Mouse (Mus musculus) erythroblast, embryonic 14.5 days (primary cell): ENCODE results near the gene Ccdc148.

Source experiments
- GATA1 ChIP-seq: IDR thresholded peaks from 2 replicates; pipeline ENCODE4 v1.6.1; 2012; ENCODE audit warnings: low read length, inconsistent platforms, mixed read lengths
- TAL1 ChIP-seq: IDR thresholded peaks from 3 replicates; pipeline ENCODE4 v1.6.1; 2012; ENCODE audit warnings: low read length, inconsistent platforms, mixed read lengths

DNA sequence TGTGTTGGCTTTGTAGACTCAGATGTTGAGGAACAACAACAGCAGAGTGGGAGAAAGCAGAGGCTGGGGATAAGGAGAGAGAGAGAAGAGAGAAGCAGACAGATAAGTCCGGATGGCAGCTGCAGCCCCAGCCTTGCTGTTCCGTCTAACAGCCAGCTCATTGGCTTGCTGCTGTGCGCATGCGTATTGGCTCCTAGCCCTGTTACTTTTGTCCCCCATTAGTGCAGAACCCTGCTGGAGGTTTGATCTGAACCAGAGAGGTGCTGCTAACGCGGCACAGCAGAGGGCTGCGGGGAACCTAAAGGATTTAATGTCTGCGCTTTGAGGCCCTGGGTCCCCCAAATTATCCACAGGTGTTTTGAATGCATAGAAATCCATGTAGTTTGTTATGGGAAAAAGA, 373.8 kb downstream of the Ccdc148 start:
- TF ChIP-seq GATA1 (no peak), TAL1 (no peak)
